Mouse (Mus musculus) bone marrow macrophage, adult 2 months (primary cell): Measurements from ENCODE around the gene A130010J15Rik. TPM values are rescaled to one million over a fixed set of nuclear protein-coding genes. Genes with fewer than 3 reads are reported as not detected.

Experiments
- H3K27ac ChIP-seq: 2 replicates; pipeline ENCODE4 v1.5.1; 2012; ENCODE audit warnings: low read depth, low read length; ENCODE audit not compliant: insufficient read depth
- H3K4me1 ChIP-seq: 2 replicates; pipeline ENCODE4 v1.6.1; 2012; ENCODE audit warnings: low read length; ENCODE audit not compliant: control insufficient read depth, insufficient read depth
- H3K4me3 ChIP-seq: 2 replicates; pipeline ENCODE4 v1.5.1; 2012; ENCODE audit warnings: mild to moderate bottlenecking, low read length, moderate library complexity; ENCODE audit not compliant: insufficient read depth
- CTCF ChIP-seq: IDR thresholded peaks from 2 replicates; pipeline ENCODE4 v1.5.1; 2012; ENCODE audit warnings: low read depth, mild to moderate bottlenecking, low read length, moderate library complexity
- POLR2A ChIP-seq: IDR thresholded peaks from 2 replicates; pipeline ENCODE4 v1.6.1; 2012; ENCODE audit warnings: mild to moderate bottlenecking, low read depth, low read length, borderline replicate concordance
- polyA plus RNA-seq: library from polyadenylated mRNA; stranded (reverse); fragments of >200 nt; gene quantifications from 2 replicates; pipeline ENCODE4 v1.2.4, GENCODE M21; 2012; ENCODE audit not compliant: missing spikeins, insufficient read depth, insufficient read length

A130010J15Rik gene
- 3.8 and 4.2 TPM in 2 replicates for polyA plus RNA-seq

DNA sequence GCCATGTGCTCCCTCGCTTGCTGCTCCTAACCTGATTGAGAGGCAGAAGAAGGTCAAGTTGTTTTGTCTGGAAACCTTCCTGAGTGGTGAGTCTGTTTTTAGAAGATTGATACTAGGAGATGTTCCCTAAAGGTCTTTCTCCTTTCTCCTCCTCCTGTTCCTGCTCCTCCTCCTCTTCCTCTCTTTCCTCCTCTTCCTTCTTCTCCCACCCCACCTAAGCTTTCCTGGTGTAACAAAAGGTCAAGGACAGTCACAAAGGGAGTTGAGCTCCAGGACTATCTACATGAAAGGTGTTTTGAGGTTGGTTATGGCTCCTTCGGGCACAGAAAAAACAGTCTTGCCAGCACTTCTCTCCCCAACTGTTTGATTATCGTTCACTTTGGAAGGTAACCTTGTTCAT lies at the start of gene A130010J15Rik:
A130010J15Rik (plus strand) TSS at position 301 of the 400 bp plus-strand sequence.
- Histone ChIP-seq H3K4me3 (no peak within 1 kb of the TSS), H3K4me1 (peaks cover 13% of the 10 kb centered on the region), H3K27ac (no peak within 1 kb of the TSS)
- TF ChIP-seq POLR2A (no peak), CTCF (no peak)

DNA sequence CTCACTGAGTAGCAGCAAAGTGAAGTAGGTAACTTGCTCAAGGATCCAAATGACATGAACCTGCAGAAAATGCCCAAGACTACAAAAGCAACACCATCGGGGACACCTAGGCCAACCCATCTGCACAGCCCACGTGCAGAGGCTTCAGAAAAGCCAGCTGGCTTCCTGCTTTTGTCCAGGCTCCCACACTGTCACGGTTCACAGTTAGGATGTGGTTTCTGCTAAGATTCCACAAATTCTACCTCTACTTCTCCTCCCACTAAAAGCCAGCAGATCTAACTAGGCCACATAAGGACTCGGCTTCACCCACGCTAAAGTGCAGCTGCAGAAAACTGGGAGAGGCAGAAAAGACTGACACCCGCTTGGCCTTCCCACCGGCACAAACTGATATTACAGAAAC lies 45.1 kb upstream of the A130010J15Rik start:
- H3K27ac ChIP-seq = no peak overlapping the region
- peaks cover 4% of the 10 kb centered on the region for H3K4me1 ChIP-seq
- no peak overlapping the region for H3K4me3 ChIP-seq
- TF ChIP-seq POLR2A (no peak), CTCF (no peak)

DNA sequence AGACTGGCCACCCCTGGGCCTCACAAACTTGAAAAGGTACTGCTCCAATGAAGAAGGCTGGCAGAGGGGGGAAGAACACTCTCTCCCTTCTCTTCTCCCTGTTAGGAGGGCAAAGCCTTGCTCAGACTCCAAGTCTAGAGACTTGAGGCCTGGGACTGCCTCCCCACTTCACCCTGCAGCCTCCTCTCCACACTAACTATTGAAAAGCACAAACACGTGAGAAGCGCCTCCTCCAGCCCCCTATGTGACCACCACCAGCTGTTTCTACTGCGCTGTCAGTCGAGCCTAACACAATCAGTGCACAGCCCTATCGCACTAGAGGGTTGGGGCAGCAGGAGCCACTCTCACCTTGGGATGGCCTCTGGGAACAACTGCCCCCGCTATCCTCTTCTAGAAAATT lies 44.6 kb upstream of the A130010J15Rik start:
- Histone ChIP-seq H3K4me3 (no peak overlapping the region), H3K4me1 (peaks cover 7% of the 10 kb centered on the region), H3K27ac (no peak overlapping the region)
- TF ChIP-seq POLR2A = no peak
- no peak for TF ChIP-seq CTCF

DNA sequence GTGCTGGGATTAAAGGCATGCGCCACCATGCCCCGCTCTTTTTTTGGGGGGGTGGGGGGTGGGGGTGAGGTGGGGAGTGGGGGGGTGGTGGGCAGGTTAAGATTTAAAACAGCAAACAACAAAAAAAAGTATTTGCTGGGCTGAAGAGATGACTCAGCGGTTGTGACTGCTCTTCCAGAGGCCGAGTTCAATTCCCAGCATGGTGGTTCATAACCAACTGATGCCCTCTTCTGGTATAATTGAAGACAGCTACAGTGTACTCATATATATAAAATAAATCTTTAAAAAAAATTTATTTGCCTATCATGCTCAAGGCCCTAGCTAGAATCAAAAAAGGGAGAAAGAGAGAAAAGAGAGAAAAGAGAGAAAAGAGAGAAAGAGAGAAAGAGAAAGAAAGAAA lies 42.0 kb upstream of the A130010J15Rik start:
- Histone ChIP-seq H3K27ac (no peak overlapping the region), H3K4me3 (no peak overlapping the region), H3K4me1 (peaks cover 12% of the 10 kb centered on the region)
- TF ChIP-seq POLR2A (no peak), CTCF (no peak)

DNA sequence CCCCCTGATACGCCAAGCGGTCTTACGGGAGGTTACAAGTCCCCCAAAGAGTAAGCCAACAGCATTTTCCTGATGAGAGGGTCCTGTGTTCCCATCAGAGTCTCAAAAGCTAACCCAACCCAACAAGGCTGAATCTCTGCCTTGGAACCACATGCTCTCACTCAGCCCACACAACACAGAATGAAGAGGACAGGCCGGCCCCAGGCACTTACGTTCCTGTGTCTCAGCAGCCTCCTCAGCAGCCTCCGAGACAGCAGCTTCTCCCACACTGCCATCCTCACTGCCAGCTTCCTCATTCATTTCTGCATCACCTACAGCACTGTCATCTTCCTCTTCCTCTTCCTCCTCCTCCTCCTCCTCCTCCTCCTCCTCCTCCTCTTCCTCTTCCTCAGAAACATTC lies 39.8 kb upstream of the A130010J15Rik start:
- H3K27ac ChIP-seq = peak overlapping the region; percentile 11; the same call in 1 of the 2 replicates
- TF ChIP-seq POLR2A = no peak
- TF ChIP-seq CTCF = no peak
- peaks cover 12% of the 10 kb centered on the region for H3K4me1 ChIP-seq
- peak overlapping the region; percentile 18; the same call in 1 of the 2 replicates for H3K4me3 ChIP-seq

DNA sequence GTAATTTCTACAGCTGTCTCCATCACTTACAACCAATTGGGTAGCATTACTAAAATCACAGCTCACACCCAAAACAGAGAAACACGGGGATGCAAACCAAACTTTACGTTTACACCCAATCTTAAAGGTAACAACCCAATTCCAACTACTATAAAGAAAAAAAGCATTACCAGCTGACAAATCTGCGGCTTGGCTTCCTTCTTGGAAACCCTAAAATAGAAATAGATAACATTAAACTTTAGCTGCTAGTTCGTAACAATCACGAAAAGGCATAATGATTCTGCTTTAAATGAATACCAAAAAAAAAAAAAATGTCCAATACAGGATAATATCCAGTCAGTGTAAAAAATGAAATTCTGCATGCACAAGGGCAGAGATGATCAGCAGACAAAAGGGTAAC lies 38.5 kb upstream of the A130010J15Rik start:
- no peak for TF ChIP-seq CTCF
- no peak for TF ChIP-seq POLR2A
- Histone ChIP-seq H3K27ac (peak overlapping the region; percentile 59), H3K4me3 (peak overlapping the region; percentile 94), H3K4me1 (peaks cover 12% of the 10 kb centered on the region)

DNA sequence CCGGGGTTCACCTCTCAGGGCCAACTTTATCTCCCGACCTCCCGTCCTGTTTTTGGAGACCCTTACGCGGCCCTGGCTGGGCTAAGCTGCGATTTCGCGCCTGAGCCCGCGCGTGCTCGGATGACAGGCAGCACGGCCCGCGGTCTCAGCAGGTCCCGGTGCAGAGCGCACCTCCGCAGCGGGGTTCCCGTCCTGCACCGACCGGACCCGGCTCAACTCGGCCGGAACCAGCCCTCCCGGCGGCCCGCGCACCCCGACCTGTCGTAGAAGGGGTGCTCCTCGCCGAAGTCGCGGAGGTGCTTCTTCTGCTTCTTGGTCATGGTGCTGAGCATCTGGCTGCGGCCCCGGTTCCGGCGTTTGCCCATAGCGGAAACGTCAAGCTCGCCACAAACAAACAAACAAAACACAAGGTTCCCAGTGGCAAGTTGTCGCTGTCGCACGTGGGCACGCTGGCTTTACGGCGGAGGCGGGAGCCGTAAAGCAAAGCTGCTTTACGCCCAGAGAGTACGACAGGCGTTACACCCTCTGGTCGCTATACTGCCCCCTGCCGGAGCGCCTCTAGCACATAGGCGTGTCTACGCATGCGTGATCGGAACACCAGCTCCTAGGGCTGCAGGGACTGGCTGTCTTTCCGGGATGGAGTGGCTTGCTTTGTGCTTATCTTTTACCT lies 37.9 kb upstream of the A130010J15Rik start, which contains the start of gene Diexf:
Diexf (minus strand) TSS at position 487 of the 670 bp plus-strand sequence.
- H3K4me1 ChIP-seq = peaks cover 12% of the 10 kb centered on the region
- H3K27ac ChIP-seq = peak within 1 kb of the TSS; percentile 59
- TF ChIP-seq CTCF = peak; percentile 56
- no peak for TF ChIP-seq POLR2A
- peak within 1 kb of the TSS; percentile 94 for H3K4me3 ChIP-seq

DNA sequence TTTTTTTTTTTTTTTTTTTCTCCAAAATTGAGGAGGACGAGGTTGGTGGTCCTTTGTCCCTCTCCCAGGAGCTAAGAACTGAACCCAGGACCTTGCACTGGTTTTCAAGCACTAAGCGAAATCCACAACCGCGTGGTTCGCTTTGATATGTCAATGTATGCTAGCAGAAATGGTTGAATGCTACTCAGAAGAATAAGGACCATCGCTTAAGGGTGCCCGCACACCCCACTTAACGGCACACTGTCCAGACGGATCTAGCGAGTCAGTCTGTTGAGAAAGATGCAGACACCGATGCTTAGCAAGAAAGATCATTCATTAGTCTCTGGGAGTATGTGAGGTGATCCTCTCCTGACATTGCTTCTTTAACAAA lies 37.4 kb upstream of the A130010J15Rik start:
- H3K27ac ChIP-seq = no peak overlapping the region
- H3K4me1 ChIP-seq = peaks cover 12% of the 10 kb centered on the region
- peak overlapping the region; percentile 37 for H3K4me3 ChIP-seq
- TF ChIP-seq CTCF = no peak
- TF ChIP-seq POLR2A = no peak

DNA sequence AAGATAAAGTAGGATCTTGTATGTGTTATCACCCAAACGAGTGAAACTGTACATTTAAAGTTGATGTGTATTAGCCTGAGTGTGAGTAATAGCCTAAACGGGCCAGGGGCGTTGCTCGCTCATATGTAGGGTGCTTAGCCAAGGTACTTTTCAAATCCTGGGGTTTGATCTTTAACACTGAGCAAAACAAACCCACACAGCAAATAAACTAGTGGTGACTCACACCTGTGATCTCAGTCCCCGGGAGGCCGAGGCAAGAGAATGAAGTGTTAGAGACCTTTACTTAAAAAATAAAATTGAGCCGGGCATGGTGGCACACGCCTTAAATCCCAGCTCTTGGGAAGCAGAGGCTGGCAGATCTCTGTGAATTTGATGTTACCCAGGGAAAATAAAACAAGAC lies 37.0 kb upstream of the A130010J15Rik start:
- H3K4me3 ChIP-seq = no peak overlapping the region
- H3K4me1 ChIP-seq = peaks cover 12% of the 10 kb centered on the region
- TF ChIP-seq CTCF (no peak), POLR2A (no peak)
- no peak overlapping the region for H3K27ac ChIP-seq

DNA sequence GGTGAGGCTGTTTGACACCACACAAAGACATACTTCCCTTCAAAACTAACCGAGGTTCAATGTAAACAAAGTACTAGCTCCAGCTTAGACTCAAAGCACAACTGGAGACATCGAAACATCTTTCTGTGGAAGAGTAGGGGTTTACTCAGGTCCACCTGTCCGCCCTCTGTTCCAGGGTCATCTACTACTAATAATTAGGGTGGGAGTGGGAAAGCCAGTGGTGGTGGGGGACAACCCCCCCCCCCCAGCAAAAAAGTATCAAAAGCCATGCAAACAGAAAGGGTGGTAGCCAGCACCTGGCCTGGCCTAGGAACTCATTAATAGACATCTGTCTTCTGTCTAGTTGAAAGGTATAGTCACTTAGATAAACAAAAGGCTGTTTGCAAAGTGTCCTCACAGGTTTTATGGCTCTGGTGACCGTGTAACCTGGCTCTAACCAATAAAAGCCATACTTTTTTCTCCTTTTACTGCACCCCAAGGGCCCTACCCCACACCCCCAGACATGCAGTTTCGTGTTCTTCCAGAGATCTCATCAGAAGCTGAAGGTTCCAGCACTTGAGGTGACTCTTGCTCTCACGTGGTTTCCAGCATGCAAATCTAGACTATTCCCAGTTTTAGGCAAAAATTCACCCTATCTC lies 36.4 kb upstream of the A130010J15Rik start:
- Histone ChIP-seq H3K4me1 (peaks cover 12% of the 10 kb centered on the region), H3K27ac (no peak overlapping the region), H3K4me3 (no peak overlapping the region)
- TF ChIP-seq POLR2A (no peak), CTCF (no peak)

DNA sequence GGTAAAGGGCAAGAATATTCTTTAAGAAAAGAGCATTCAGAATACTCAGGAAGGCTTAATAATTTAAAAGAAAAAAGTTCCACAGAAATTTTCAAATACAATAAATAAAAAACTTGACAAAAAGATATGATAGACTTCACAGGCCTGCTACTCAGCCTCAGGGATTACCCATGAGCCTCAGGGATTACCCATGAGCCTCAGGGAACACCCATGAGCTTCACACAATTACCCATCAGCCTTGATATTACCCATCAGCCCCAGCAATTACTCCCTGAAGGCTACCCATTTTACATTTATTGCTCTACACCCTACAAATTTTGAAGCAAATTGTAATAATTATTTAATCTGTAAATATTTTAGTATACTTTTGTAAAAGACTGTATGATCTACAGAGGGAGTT lies 35.5 kb upstream of the A130010J15Rik start:
- Histone ChIP-seq H3K4me1 (peaks cover 12% of the 10 kb centered on the region), H3K4me3 (no peak overlapping the region), H3K27ac (no peak overlapping the region)
- no peak for TF ChIP-seq CTCF
- TF ChIP-seq POLR2A = no peak
